Mouse (Mus musculus): Measurements from ENCODE around the gene Tbx3.

- TF ChIP-seq CTCF (IDR thresholded peaks at IDR 0.05; ENCODE audit: low read depth), result peak; percentile 43
- TF ChIP-seq EP300 (optimal IDR thresholded peaks at IDR 0.05), result no peak
Measured at GRCm38 (mm10) chr5:119692425-119692824, 22.0 kb downstream of the Tbx3 start.

Data from stomach, postnatal 0 days (tissue).